Mouse (Mus musculus) layer of hippocampus, postnatal 14 days (tissue): ENCODE measurements around the gene Lca5l. TPM values are rescaled to one million over a fixed set of nuclear protein-coding genes. Genes with fewer than 3 reads are reported as not detected.
"Not testable (repeated sequence)": the region's sequence is repeated elsewhere in the genome, so short reads cannot be mapped to it uniquely, and the experiment has no call there.

Experiments used
- DNase-seq, 2 experiments: peaks; one replicate each; pipeline ENCODE4 v3.0.0; 2021 to 2022; ENCODE audit warnings: low spot score in 2 of 2, mixed read lengths in 1 of 2
- total RNA-seq, 2 experiments: library from RNA; stranded (reverse); gene quantifications; 2 replicates each; pipeline ENCODE4 v1.2.3; 2021

Gene Lca5l
- total RNA-seq, 2 experiments from 2014 or later: 1.3 to 1.8 TPM

- DNase-seq: no peak
Observed at GRCm38 (mm10) chr16:96168837-96169236, 23.2 kb downstream of the Lca5l start.

GRCm38 (mm10) chr16:96165723-96166264 lies 26.3 kb downstream of the Lca5l start:
- DNase-seq: peak in 1 of 2 experiments; percentile 69

- no peak for DNase-seq
Observed at GRCm38 (mm10) chr16:96161336-96161735, 30.7 kb downstream of the Lca5l start.

DNA sequence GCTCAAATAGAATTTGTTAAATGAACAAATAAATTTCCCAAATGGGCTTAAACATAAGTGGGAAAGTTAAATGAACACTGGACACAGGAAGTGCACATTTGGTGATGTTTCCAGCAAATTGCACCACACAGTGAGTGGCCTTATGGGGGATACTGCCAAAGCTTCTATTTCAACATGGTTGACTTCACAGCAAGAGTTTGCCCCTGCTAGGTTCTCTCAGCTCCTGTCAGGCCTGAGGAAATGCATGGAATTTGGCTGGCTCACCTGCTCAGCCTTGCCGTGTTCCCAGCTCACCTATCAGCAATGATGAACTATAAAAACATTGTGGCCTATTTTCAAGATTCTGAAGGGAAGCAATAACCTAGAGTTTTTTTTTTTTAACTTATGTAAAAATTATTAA lies 31.1 kb downstream of the Lca5l start:
- DNase-seq: no peak

DNA sequence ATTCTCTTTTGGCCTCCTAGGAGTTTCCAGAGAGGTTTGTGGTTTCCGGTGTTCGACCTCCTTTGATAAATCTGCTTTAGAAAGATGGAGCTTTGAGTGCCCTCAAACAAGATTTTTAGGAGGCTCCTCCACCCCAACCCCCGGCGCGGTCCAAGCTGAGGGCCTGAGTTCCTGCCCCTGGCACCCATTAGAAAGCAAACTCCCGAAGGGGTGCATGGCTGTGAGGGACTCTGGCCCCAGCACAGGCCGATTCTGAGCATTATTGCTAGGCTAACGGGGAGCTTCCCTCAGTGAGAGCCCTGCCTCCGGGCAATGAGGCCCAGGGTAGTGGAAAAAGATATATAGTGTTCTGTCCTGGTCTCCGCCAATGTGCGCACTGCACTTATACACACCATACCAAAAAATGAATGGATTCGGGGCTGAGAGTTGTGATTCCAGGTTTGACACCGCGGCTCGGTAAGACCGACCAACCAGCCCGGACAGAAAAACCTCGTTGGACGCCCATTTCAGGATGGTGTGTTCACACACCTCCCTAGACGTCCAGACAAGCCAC lies 32.2 kb downstream of the Lca5l start:
- DNase-seq: no peak

GRCm38 (mm10) chr16:96159091-96159731 lies 32.9 kb downstream of the Lca5l start:
- DNase-seq: peak in 1 of 2 experiments; percentile 66

DNA sequence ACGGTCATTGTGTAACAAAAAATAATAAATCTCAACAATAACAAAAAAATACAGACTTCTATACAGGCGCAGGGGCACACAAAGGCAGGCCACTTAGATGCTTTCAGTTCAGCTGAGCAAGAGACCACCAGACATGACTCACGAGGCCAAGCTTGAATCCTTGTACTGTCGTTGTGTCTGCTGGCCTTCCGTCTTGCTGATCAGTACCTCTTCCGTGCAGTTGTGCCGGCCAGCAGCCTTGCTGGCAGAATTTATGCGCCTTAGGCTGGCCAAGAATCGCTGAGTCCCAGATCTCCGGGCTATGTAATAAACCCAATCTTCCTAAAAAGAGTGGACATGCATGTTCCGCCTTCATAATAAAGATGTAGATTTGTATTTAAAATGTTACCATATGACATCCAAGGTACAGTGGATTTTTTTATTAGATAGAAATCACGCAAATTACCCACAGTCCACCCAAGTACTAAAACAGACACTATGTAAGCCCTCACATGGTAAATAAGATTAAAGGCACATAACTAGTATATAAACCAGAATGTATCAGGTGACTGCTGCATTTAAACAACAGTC lies 33.5 kb downstream of the Lca5l start:
- DNase-seq: no peak

GRCm38 (mm10) chr16:96157171-96157570 lies 34.9 kb downstream of the Lca5l start:
- DNase-seq: peak; percentile 27 to 67

DNA sequence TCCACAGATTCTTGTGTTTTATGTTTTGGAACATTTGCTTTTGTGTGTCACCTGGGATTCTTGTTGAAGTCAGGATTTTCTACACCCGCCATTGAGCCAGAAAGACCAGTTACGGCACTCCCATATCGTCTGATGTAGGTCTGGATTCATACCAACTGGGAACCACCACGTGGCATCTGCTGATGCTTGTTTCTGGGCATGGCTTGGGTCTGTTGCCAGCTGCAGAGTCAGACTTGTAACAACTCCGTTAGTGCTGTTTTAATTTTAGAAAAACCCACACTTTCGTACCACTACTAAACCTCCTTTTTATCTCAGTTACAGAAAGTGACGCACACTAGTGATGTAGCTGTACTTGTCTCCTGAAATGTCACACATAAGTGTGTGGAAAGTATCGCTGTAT lies 36.1 kb downstream of the Lca5l start:
- peak; percentile 45 to 61 for DNase-seq

- DNase-seq: no peak
Observed at GRCm38 (mm10) chr16:96154476-96154875, 37.6 kb downstream of the Lca5l start.

GRCm38 (mm10) chr16:96151551-96151950 lies 40.5 kb downstream of the Lca5l start:
- peak; percentile 56 to 64 for DNase-seq

DNA sequence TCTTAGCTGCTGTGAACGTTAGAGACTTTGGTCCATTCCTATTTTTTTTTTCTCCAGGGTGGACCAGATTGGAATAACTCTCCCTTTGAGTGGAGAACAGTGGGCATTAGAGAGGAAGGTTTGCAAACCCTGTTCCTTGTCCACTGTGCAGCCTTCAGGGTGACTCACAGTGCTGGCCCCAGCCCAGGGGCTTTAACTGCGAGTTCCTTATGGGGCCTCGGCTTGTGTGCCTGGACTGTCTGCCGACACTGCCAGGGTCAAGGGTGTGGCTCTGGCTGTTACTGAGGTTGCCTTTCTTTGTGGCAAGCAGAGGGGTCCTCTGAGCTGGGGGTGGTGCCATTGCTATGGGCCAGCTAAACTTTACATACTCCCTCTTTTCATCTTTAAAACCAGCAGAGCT lies 41.1 kb downstream of the Lca5l start:
- DNase-seq: no peak

DNA sequence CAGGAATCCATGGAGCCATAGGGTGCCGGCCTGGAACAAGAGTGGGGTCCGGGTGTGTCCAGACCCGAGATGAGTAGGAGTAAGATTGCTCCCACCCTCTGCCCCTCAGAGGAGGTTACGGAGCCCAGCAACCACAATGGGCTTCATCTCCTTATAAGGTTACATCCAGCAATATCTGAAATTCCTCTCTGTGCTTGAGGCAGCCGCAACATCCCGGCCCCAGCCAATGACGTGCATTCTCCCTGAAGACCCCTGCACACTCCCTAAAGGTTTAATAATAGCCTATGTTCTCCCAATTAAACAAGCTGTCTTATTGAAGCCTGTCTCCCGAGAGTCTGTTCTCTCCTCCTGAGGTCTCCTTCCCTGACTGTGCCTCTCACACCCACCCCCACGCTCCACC lies 42.8 kb downstream of the Lca5l start:
- no peak for DNase-seq

DNA sequence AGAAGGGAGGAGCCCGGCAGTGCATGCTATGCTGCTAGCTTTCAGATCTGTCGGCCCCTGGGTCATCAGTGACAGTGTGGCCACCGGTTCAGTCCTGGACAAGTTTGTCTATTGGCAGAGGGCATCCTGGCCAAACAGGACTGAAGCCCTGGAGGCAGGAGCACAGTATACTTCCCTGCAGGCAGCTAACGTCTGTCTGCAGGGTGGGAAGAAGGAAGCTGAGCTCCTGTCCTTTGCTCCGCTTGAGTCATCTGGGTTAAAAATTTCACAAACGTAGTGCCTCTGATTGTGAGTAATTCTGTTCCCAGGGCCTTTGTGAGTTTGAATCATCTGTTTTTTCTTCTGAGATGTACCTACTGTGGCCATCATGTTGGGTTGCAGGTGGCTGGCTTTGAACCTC lies 43.2 kb downstream of the Lca5l start:
- no peak for DNase-seq

- DNase-seq: no peak
Observed at GRCm38 (mm10) chr16:96145814-96146213, 46.3 kb downstream of the Lca5l start.

- peak; percentile 100 for DNase-seq
Observed at GRCm38 (mm10) chr16:96145110-96145800, 46.8 kb downstream of the Lca5l start, which contains the start of gene Wrb. Gene Wrb, plus strand, starts transcription at chr16:96145407.

DNA sequence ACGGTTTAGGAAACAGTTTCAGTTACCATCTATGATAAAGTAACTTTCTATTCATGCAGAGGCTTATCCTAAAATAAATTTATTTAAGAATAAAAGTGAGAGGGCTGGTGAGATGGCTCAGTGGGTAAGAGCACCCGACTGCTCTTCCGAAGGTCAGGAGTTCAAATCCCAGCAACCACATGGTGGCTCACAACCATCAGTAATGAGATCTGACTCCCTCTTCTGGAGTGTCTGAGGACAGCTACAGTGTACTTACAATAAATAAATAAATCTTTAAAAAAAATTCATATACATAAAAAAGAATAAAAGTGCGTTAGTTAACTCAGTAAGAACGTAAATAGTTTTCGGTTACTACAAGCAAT lies 47.3 kb downstream of the Lca5l start:
- not testable (repeated sequence) for DNase-seq

DNA sequence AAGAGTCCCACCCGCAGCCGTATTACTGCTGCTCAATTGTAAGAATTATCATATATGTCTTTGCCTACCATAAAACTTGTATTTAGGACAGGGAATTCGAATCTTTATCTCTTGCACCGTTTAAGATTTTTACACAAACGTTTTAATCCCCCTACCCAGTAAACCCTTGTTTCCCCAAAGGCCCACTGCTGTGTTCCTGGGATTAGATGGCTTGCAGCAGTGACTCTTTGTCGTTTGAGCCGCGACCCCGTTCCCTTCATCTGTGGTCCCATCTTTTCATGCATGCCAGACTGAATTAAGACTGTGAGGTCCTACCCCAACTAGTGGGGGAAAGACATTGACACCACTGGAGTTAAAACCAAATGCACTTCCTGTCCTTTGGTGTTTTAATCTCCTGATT lies 63.6 kb downstream of the Lca5l start:
- DNase-seq: no peak

DNA sequence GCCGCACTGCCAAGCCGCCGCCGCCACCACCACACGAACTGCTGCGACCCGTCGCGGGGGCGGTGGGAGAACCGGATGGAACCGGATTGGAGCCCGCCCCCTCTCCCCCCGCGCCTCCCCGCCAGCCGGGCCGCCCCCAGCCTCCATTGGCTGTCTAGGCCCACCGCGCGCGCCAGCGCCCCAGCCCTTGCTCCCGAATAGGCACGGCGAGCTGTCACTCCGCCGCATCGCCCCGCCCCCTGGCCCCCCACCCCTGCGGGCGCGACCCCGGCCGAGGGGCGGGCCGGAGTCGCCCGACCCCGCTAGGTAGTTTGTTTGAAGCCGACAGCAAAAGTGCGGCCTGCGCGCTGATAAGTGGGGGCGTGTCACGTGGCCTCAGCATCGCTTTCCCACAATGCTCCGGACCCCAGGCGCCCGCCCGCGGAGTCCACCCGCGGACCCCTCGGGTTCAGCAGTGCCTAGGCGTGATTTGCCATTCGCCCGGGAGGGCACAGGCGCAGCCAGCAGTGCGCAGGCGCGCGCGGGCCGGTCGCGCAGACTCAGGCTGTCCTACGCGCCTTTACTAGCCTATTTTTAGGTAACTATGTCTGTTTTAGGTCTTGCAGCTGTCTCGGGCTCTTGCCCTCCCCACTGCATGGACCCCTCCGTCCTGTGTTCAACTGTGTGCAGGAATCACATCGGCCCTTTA lies 64.3 kb downstream of the Lca5l start, which contains the start of gene Hmgn1:
Hmgn1 (minus strand) TSS at position 73 of the 688 bp plus-strand sequence.
- DNase-seq: peak; percentile 94 to 97

GRCm38 (mm10) chr16:96127288-96127656 lies 64.8 kb downstream of the Lca5l start:
- DNase-seq: no peak

GRCm38 (mm10) chr16:96126684-96127171 lies 65.3 kb downstream of the Lca5l start:
- no peak for DNase-seq
